Mouse (Mus musculus): ENCODE results near the gene Flt1.

Gene Flt1

DNA sequence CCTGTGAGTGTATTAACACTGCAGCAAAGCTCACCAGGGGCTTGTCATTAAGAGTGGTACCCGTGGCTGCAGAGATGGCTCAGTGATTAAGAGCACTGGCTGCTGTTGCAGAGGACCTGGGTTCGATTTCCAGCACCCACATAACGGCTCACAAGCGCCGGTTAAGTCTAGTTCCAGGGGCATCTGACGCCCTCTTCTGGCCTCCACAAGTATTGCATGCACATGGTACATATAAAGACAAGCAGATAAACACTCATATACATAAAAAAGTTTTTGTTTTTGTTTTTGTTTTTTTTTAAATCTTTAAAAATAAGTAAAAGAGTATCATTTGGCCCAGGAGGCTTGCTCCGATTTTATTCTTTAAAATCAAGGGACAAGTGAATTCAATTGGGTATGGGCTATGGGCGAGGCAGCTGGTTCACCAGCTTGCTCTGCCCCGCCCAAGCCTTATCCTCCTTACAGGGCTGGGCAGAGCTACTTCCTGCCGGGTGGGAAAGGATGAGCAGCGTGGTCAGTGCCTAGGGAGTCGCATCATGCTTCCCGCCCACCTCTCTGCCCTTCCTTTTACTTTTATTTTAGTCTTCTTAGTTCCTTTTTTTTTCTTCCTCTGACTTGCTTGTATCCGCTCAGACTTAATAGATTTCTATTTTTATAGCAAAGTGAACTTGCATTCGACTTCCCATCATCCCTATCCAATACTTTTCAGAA, 57.0 kb downstream of the Flt1 start:
- no peak for DNase-seq (ENCODE audit: low spot score in 2 of 2)

- DNase-seq (ENCODE audit: low spot score in 2 of 2): no peak
These were observed 59.9 kb downstream of the Flt1 start for GRCm38 (mm10) chr5:147665946-147666345.

DNA sequence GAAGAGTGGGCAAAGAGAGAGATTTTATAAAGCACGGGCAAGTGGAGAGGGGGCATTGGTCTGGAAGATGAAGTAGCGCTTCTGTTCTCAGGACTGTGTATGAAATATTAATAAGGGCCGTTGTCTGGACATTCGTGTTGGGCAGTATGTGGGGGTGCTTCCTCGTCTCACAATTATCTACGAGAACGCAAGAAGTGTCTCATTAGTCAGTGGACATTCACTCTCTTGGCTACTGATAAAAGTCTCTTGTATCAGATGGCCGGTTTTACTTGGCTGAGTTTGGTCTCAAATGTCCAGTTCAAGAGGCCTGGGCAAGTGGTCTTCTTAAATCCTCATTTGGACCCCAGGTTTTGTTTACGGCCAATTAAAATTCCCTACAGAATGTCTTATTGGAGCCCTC, 60.4 kb downstream of the Flt1 start:
- no peak for DNase-seq (ENCODE audit: low spot score in 2 of 2)

DNA sequence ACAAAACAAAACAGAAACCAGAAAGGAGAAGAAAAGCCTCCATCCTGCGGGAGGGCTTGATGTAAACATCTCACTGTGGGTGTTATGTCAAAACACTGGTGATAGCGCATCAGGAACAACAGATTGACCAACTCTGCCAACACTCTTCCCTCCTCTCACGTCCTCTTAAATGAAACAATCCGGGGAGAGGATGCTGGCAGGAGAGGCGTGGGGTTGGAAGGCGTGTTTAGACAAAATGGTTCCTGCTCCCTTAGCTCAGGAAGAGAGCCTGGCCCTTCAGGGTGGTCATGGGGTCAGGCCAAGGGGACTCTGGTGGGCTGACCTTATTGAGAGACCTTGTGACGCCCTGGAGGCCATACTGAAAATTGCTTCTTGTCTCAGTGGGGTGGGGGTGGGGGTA, 65.9 kb downstream of the Flt1 start:
- no peak for DNase-seq (ENCODE audit: low spot score in 2 of 2)

GRCm38 (mm10) chr5:147657882-147658855, 67.6 kb downstream of the Flt1 start:
- no peak for DNase-seq (ENCODE audit: low spot score in 2 of 2)

GRCm38 (mm10) chr5:147655761-147656160, 70.0 kb downstream of the Flt1 start:
- no peak for DNase-seq (ENCODE audit: low spot score in 2 of 2)

GRCm38 (mm10) chr5:147651233-147651632, 74.6 kb downstream of the Flt1 start:
- no peak for DNase-seq (ENCODE audit: low spot score in 2 of 2)

- no peak for DNase-seq (ENCODE audit: low spot score in 2 of 2)
These were observed 79.4 kb downstream of the Flt1 start for GRCm38 (mm10) chr5:147646351-147646929.

- DNase-seq (ENCODE audit: low spot score in 2 of 2): peak; percentile 53 to 76
These were observed 80.7 kb downstream of the Flt1 start for GRCm38 (mm10) chr5:147645001-147645645.

DNA sequence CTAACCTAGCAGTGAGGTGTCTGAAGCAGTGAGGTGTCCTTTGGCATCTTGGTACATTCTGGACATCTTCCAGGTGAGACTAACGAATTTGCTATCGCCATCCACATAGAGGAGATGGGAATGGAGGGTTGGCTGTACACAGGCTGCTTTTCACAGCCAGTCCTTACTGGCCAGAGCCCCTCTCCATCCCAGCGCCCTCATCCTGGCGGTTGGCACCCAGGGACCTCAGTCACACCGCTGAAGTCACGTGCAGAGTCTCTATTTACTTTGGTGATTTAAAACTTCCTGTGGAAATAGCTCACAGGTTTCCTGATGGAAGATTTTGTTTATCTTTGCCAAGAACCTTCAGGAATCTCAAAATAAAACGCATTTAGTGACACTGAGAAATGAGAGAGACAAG, 84.4 kb downstream of the Flt1 start:
- no peak for DNase-seq (ENCODE audit: low spot score in 2 of 2)

DNA sequence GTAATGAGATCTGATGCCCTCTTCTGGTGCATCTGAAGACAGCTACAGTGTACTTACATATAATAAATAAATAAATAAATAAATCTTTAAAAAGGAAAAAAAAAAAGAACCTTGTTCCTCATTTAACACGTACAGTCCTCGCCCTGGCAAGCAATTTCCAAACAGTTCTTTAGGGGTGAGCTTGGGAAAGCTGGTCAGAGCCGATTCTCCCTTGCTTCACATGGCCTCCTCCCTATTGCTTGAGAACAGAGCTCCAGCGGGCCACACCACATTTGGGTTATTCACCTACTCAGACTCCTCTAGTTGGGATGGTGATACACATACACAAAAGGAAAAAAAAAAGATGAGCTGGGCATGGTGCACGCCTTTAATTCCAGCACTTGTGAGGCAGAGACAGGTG, 85.9 kb downstream of the Flt1 start:
- no peak for DNase-seq (ENCODE audit: low spot score in 2 of 2)

DNA sequence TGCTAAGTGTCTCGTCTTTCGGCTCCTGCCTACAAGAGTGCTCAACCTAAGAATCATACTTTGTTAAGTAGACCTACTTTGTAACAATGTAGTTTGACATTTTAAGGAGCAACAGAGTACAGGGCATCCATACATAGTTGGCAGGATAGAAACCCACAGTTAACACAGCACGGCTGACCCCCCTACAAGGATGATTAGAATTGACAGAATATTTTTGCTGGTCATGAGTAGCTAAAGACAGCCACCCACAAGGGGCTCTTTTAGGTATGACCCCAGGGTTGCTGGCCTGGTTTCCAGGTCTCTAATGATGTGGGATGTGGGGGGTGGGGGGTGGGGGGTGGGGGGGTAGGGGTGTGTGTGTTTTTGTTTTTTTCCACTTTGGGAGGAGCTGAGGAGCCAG, 89.1 kb downstream of the Flt1 start:
- no peak for DNase-seq (ENCODE audit: low spot score in 2 of 2)

DNA sequence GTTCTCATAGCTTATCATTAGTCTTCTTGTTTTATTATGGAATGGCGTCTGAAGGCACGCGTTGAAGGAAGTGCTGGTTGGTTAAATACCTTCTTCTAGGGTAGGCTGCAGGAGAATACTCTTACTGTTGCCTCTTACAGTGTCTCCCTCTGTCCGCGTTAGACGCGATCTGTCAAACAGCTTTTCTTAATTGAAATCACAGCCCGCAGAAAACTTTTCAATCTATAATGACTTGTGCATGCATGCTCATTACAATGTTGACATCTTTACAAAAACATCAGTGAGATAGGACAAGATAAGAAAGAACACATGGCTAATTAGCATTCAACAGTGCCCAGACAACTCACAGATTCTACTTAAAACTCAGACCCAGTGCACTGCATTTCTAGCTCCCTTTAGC, 89.9 kb downstream of the Flt1 start:
- DNase-seq (ENCODE audit: low spot score in 2 of 2): no peak

DNA sequence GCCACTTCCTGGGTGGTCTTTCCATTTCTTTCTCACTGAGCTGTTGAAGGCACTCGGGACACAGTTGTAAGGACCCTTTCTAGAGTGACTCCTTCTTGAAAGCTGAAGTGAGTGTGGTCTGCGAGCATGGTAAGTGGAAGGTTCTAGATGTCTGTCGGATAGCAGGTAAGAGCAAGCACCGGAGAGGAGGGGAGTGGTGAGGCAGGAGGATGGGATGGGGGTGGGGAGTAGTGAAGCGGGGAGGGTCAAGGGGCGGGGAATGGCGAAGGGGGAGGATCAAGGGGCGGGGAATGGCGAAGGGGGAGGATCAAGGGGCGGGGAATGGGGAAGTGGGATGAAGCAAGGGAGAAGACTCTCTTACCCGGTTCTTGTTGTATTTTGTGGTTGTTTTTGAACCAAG, 91.8 kb downstream of the Flt1 start:
- no peak for DNase-seq (ENCODE audit: low spot score in 2 of 2)

DNA sequence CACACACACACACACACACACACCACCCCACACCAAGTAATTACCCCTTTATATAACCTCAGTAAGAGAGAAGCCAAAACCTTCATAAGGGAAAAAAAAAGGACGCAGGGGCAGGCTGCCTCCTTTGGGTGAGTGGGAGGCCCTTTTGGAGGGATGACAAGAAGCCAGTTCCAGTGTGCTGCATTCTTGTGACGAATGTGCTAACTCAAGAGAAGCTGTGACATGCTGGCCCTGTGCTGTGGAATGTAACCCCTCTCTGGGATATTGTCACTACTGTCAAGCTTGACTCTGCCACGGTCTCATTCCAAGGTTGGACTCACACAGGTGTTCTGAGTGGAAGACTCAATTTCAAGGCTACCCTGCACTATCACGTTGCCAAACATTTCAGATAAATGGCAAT, 93.1 kb downstream of the Flt1 start:
- DNase-seq (ENCODE audit: low spot score in 2 of 2): peak; percentile 13 to 14

DNA sequence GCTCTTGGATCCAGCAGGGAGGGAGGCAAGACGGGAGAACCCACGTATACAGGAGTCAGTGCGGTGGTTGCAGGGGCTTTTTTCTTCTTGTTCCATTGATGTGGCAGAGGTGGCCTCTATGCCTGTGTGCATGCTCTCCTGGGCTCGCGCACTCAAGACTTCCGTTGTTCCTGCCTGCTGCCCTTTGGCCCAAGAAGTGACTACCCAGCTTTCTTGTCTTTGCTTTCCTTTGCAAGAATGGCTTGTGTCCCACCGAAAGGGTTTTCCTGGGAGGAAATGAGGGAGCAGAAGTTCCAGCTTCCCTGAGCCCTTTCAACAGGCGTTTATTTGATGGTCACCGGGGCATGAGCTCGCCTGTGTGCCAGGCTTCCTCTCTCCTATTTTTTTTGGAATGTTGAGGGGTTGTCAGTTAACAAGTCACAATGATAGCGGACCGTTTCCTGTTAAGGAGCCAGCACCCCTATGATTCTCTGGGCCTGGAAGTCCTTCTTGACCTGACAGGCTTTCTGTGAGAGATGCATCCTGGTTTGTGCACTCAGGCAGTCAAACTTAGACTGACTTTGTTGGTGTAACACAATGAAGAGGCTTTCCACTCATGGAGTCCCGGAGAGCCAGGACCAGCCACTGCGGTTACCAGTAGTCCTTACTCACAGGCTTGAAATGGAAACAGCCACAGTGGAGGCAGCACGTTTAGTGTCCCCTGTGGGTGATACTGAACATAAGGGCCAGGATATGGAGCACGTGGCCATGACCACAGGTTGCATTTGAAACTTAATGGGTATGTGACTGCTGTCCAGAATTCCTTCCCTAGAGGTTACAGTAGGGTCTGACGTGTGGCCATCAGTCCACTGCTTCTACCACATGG, 95.2 kb downstream of the Flt1 start:
- no peak for DNase-seq (ENCODE audit: low spot score in 2 of 2)

DNA sequence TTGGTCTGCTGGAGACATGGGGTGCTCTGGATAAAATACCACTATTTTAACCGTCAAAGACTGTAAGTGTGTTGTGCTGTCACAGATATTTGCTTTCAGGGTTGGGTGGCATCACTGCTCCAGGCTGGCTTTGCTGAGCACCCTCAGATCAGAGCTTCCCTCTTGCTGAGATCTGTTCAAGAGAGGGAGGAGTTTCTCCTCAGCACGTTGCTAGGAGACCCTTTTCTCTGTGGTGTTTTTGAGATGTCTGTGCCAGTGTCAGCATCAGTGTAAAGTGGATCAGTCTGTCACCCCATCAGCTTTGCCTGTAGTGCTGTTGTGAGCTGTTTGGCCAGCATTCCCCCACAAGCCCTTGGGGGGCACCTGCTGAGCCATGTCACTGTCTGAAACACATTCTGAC, 98.9 kb downstream of the Flt1 start:
- peak; percentile 7 to 8 for DNase-seq (ENCODE audit: low spot score in 2 of 2)

- no peak for DNase-seq (ENCODE audit: low spot score in 2 of 2)
These were observed 102.1 kb downstream of the Flt1 start for GRCm38 (mm10) chr5:147623747-147624146.

GRCm38 (mm10) chr5:147620178-147620577, 105.6 kb downstream of the Flt1 start:
- DNase-seq (ENCODE audit: low spot score in 2 of 2): no peak

DNA sequence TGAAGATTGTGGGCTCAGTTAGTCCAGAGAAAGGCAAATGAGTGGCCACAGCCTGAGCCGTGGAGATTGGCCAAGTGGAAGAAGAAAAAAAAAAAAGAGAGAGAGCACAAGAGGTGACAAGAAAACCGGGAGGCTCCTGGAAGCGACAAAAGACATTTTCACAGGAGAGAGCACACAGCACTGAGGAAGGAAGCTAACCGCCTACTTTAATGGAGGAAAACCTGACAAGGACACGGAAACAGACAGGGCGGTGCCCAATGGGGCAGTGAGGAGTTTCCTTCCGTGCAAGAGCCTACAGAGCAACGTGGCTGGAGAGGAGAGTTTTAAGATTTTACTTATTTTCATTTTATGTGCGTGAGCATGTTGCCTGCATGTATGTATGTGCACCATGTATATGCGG, 107.6 kb downstream of the Flt1 start:
- no peak for DNase-seq (ENCODE audit: low spot score in 2 of 2)

DNA sequence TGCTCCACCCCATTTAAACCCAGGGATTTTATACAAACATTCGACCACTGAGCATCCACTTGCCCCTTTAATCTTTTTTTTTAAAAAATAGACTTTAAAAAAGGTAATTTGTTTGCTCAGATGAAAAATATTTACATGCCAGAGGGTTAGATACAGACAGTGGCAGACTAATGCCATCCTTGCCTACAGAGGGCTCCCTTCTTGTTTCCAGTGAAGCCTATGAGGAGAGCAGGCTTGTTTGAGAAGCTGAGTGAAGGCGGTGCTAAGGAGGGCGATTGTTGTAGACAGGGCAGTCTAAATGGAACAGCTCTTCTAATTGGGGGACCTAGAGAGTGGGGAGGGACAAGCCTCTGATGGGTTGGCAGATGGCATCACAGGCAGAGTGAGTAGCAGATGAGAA, 109.4 kb downstream of the Flt1 start:
- no peak for DNase-seq (ENCODE audit: low spot score in 2 of 2)
